In the genomic region with DNA sequence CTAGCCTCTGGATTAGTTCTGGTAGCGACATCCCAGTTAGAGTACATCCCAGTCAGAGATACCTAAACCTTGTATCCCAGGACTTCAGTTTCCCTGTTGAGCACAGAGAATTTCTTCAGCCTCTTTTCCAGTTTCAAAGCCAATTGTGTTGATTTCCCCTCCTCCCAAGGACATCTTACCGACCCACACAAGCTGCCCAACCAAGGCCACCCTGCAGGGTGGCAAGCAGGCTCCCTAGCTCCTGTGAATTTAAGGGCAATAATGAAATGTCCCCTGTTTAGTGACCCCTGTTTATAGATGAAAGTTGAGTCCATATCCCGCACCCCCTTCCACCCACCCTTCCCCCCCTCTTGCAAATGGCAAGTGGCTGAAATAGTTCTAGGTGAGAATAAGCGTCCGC, we compare ENCODE assay signal across 21 mouse cellular contexts. TPM values are rescaled to one million over a fixed set of nuclear protein-coding genes. Genes with fewer than 3 reads are reported as not detected.
DNase-seq lines count a peak whose midpoint lies in the region; ATAC-seq and TF ChIP-seq lines count a peak whose summit lies in the region.
"Had no signal": no experiment of that assay in that cellular context is flagged by ENCODE, and none has a peak within 500 bp of the region (broad histone marks: within the 10 kb centered on the region; RNA-seq: fewer than 3 reads in every experiment).

No protein-coding gene starts in this region.

- no peaks in the 10 kb centered on the region for H3K36me3 ChIP-seq in limb, embryonic 11.5 days (ENCODE audit: control insufficient read depth, insufficient read depth, low read length)
- H3K36me3 ChIP-seq in limb, embryonic 10.5 days = no peaks in the 10 kb centered on the region
- no peaks in the 10 kb centered on the region for H3K36me3 ChIP-seq in embryonic facial prominence, embryonic 11.5 days (replicated peaks; ENCODE audit: control insufficient read depth, insufficient read depth, low read depth, low read length)
- H3K36me3 ChIP-seq in forebrain, embryonic 14.5 days (ENCODE audit: control insufficient read depth, insufficient read depth, low read length) = no peaks in the 10 kb centered on the region
- H3K36me3 ChIP-seq: G1E; liver, embryonic 15.5 days; stomach, embryonic 15.5 days had no signal

- intact Hi-C loops in left cerebral cortex, adult 2 months (cut with DNase I) = no loop called here

- peaks cover 83% of the 10 kb centered on the region for H3K27me3 ChIP-seq in limb, embryonic 11.5 days (ENCODE audit: control insufficient read depth, insufficient read depth, low read length)
- peaks cover 100% of the 10 kb centered on the region for H3K27me3 ChIP-seq in limb, embryonic 10.5 days (ENCODE audit: low read depth, poor library complexity, severe bottlenecking)
- peaks cover 50% of the 10 kb centered on the region for H3K27me3 ChIP-seq in embryonic facial prominence, embryonic 11.5 days (ENCODE audit: control insufficient read depth, insufficient read depth, low read length)
- peaks cover 63% of the 10 kb centered on the region for H3K27me3 ChIP-seq in forebrain, embryonic 14.5 days (replicated peaks; ENCODE audit: control insufficient read depth, insufficient read depth, low read length)

- no peak for TF ChIP-seq CTCF in left cerebral cortex, adult 2 months (IDR thresholded peaks at IDR 0.05)

- H3K4me1 ChIP-seq in limb, embryonic 11.5 days (ENCODE audit: control insufficient read depth, insufficient read depth, low read length) = no peaks in the 10 kb centered on the region
- peaks cover 15% of the 10 kb centered on the region for H3K4me1 ChIP-seq in limb, embryonic 10.5 days
- H3K4me1 ChIP-seq in embryonic facial prominence, embryonic 11.5 days (ENCODE audit: control insufficient read depth, insufficient read depth, low read length) = no peaks in the 10 kb centered on the region
- H3K4me1 ChIP-seq in forebrain, embryonic 14.5 days (ENCODE audit: control insufficient read depth, insufficient read depth, low read length) = no peaks in the 10 kb centered on the region
- H3K4me1 ChIP-seq: liver, embryonic 15.5 days; stomach, embryonic 15.5 days had no signal

- no peak overlapping the region for H3K4me2 ChIP-seq in limb, embryonic 11.5 days (ENCODE audit: low read depth, severe bottlenecking)
- no peak overlapping the region for H3K4me2 ChIP-seq in embryonic facial prominence, embryonic 11.5 days (ENCODE audit: low read depth, low read length)
- H3K4me2 ChIP-seq in forebrain, embryonic 14.5 days (ENCODE audit: low read length) = peak overlapping the region; percentile 75
- H3K4me2 ChIP-seq: liver, embryonic 15.5 days; stomach, embryonic 15.5 days had no signal

- WGBS in limb, embryonic 11.5 days = under 1% methylated on average over 5 of the region's 5 CpGs
- WGBS in limb, embryonic 10.5 days = 2% methylated on average over 5 of the region's 5 CpGs
- 1% methylated on average over 5 of the region's 5 CpGs for WGBS in embryonic facial prominence, embryonic 11.5 days
- 2% methylated on average over 5 of the region's 5 CpGs for WGBS in forebrain, embryonic 14.5 days

- no peak for ATAC-seq in limb, embryonic 11.5 days (ENCODE audit: insufficient number of reproducible peaks, low FRiP score, low TSS enrichment, low read depth)
- no peak for ATAC-seq in embryonic facial prominence, embryonic 11.5 days (replicated peaks; ENCODE audit: insufficient number of reproducible peaks, low FRiP score, low TSS enrichment, low read depth)
- no peak for ATAC-seq in forebrain, embryonic 14.5 days
- ATAC-seq: hindbrain, embryonic 16.5 days; lung, postnatal 0 days had no signal

- no peak overlapping the region for H3K27ac ChIP-seq in limb, embryonic 11.5 days (replicated peaks; ENCODE audit: low read depth, low read length)
- H3K27ac ChIP-seq in limb, embryonic 10.5 days = no peak overlapping the region
- H3K27ac ChIP-seq in embryonic facial prominence, embryonic 11.5 days (replicated peaks; ENCODE audit: low read depth, low read length) = no peak overlapping the region
- H3K27ac ChIP-seq in forebrain, embryonic 14.5 days (ENCODE audit: low read depth, low read length) = peak overlapping the region; percentile 95
- no peak overlapping the region for H3K27ac ChIP-seq in left cerebral cortex, adult 2 months
- H3K27ac ChIP-seq: liver, embryonic 15.5 days; stomach, embryonic 15.5 days had no signal

- H3K9ac ChIP-seq in limb, embryonic 11.5 days (ENCODE audit: low read length) = no peak overlapping the region
- no peak overlapping the region for H3K9ac ChIP-seq in embryonic facial prominence, embryonic 11.5 days (replicated peaks; ENCODE audit: low read length)
- peak overlapping the region; percentile 87; the same call in 1 of the 2 replicates for H3K9ac ChIP-seq in forebrain, embryonic 14.5 days (ENCODE audit: low read length)
- H3K9ac ChIP-seq: liver, embryonic 15.5 days; stomach, embryonic 15.5 days had no signal

- H3K9me3 ChIP-seq in limb, embryonic 11.5 days (ENCODE audit: control insufficient read depth, low read length) = no peaks in the 10 kb centered on the region
- H3K9me3 ChIP-seq in limb, embryonic 10.5 days (replicated peaks) = no peaks in the 10 kb centered on the region
- no peaks in the 10 kb centered on the region for H3K9me3 ChIP-seq in embryonic facial prominence, embryonic 11.5 days (replicated peaks; ENCODE audit: control insufficient read depth, low read length)
- H3K9me3 ChIP-seq in forebrain, embryonic 14.5 days (replicated peaks; ENCODE audit: control insufficient read depth, low read length) = no peaks in the 10 kb centered on the region
- H3K9me3 ChIP-seq: G1E; liver, embryonic 15.5 days; stomach, embryonic 15.5 days had no signal

- DNase-seq in limb, embryonic 11.5 days (ENCODE audit: low spot score) = peak; percentile 43
- DNase-seq in limb, embryonic 10.5 days (ENCODE audit: low spot score) = no peak
- DNase-seq in embryonic facial prominence, embryonic 11.5 days (ENCODE audit: low spot score) = peak; percentile 42
- DNase-seq in forebrain, embryonic 14.5 days (ENCODE audit: low spot score) = peak; percentile 36
- peak; percentile 22 for DNase-seq in retina, embryonic 14.5 days (ENCODE audit: low spot score)
- DNase-seq in left cerebral cortex, adult 2 months (ENCODE audit: extremely low spot score in 1 of 2, low spot score in 2 of 2) = no peak
- DNase-seq in layer of hippocampus, adult 11-12 months (ENCODE audit: low spot score) = no peak
- DNase-seq: cerebellum, adult 18-20 months; gastrocnemius, postnatal 25 days; kidney, adult 18-20 months; kidney, postnatal 10 days; thymus, adult 2 months had no signal

- no peak overlapping the region for H3K4me3 ChIP-seq in limb, embryonic 11.5 days (ENCODE audit: low read depth, low read length)
- no peak overlapping the region for H3K4me3 ChIP-seq in limb, embryonic 10.5 days
- H3K4me3 ChIP-seq in embryonic facial prominence, embryonic 11.5 days (ENCODE audit: low read depth, low read length) = no peak overlapping the region
- H3K4me3 ChIP-seq in forebrain, embryonic 14.5 days (ENCODE audit: low read depth, low read length) = peak overlapping the region; percentile 8; the same call in 1 of the 2 replicates
- no peak overlapping the region for H3K4me3 ChIP-seq in left cerebral cortex, adult 2 months
- H3K4me3 ChIP-seq: liver, embryonic 15.5 days; stomach, embryonic 15.5 days had no signal

RNA-seq across cellular contexts. Expression of gene Dlx5, which starts 9.0 kb away (rescaled TPM):
- polyA plus RNA-seq in limb, embryonic 11.5 days (2014; fragmentation: Nextera tagmentation; extraction: Ambion mirVana) = 15.5 and 16.3 TPM in 2 replicates
- 9.3 and 10.8 TPM in 2 replicates for polyA plus RNA-seq in limb, embryonic 10.5 days (2016; fragmentation: Nextera tagmentation; extraction: Ambion mirVana)
- 54.5 and 63.8 TPM in 2 replicates for polyA plus RNA-seq in embryonic facial prominence, embryonic 11.5 days (2014; fragmentation: Nextera tagmentation; extraction: Ambion mirVana)
- polyA plus RNA-seq in forebrain, embryonic 14.5 days (2014; fragmentation: Nextera tagmentation; extraction: Ambion mirVana) = 55.7 and 77.2 TPM in 2 replicates
- total RNA-seq in left cerebral cortex, adult 2 months (2021) = 1 to 10 TPM; 5.6 to 8.9 TPM
- total RNA-seq: common myeloid progenitor, adult 5-6 weeks; G1E; gastrocnemius, postnatal 25 days; megakaryocyte progenitor cell, adult 5-6 weeks had no signal
- polyA plus RNA-seq: G1E; hindbrain, embryonic 16.5 days; liver, embryonic 15.5 days; lung, postnatal 0 days; spleen, adult 2 months had no signal

RNA-seq across cellular contexts. Expression of gene Dlx6, which starts 9.7 kb away (rescaled TPM):
- polyA plus RNA-seq in limb, embryonic 11.5 days (2014; fragmentation: Nextera tagmentation; extraction: Ambion mirVana) = 0.36 and 0.89 TPM in 2 replicates
- 0.41 and 0.60 TPM in 2 replicates for polyA plus RNA-seq in limb, embryonic 10.5 days (2016; fragmentation: Nextera tagmentation; extraction: Ambion mirVana)
- polyA plus RNA-seq in embryonic facial prominence, embryonic 11.5 days (2014; fragmentation: Nextera tagmentation; extraction: Ambion mirVana) = 3.2 and 5.1 TPM in 2 replicates
- polyA plus RNA-seq in forebrain, embryonic 14.5 days (2014; fragmentation: Nextera tagmentation; extraction: Ambion mirVana) = 4.4 and 5.8 TPM in 2 replicates
- 10 to 100 TPM in 1 of 2 experiments, 1 to 10 TPM in 1; 9.1 to 11.1 TPM for total RNA-seq in left cerebral cortex, adult 2 months (2021)
- total RNA-seq: adrenal gland, adult 18-20 months; common myeloid progenitor, adult 5-6 weeks; gastrocnemius, postnatal 25 days; megakaryocyte progenitor cell, adult 5-6 weeks had no signal
- polyA plus RNA-seq: G1E; hindbrain, embryonic 16.5 days; liver, embryonic 15.5 days; lung, postnatal 0 days; spleen, adult 2 months; thymus, adult 2 months had no signal

Comparison
In these comparisons a context has a peak if more than half of its experiments do, and no peak if none do; other contexts are left out.
1. DNase-seq: peak in limb, embryonic 11.5 days (single experiment), embryonic facial prominence, embryonic 11.5 days (single experiment), forebrain, embryonic 14.5 days (single experiment) and retina, embryonic 14.5 days (single experiment); none in limb, embryonic 10.5 days (single experiment), left cerebral cortex, adult 2 months (0 of 2) and layer of hippocampus, adult 11-12 months (single experiment).